Mouse (Mus musculus) brain, embryonic 14.5 days (tissue): Measurements from ENCODE around the gene Metap2.

Experiments used
- CTCF ChIP-seq: fragments of 200-500 bp; IDR thresholded peaks from 2 replicates; pipeline ENCODE4 v1.5.1; 2012; ENCODE audit warnings: inconsistent platforms, mild to moderate bottlenecking, moderate library complexity, borderline replicate concordance; ENCODE audit not compliant: insufficient read depth, insufficient read length; ENCODE audit errors: extremely low read depth
- POLR2A ChIP-seq: fragments of 200-500 bp; IDR thresholded peaks from 2 replicates; pipeline ENCODE4 v1.6.1; 2012; ENCODE audit warnings: mild to moderate bottlenecking, inconsistent platforms, borderline replicate concordance; ENCODE audit not compliant: poor library complexity, insufficient read depth, insufficient read length, severe bottlenecking; ENCODE audit errors: extremely low read depth

DNA sequence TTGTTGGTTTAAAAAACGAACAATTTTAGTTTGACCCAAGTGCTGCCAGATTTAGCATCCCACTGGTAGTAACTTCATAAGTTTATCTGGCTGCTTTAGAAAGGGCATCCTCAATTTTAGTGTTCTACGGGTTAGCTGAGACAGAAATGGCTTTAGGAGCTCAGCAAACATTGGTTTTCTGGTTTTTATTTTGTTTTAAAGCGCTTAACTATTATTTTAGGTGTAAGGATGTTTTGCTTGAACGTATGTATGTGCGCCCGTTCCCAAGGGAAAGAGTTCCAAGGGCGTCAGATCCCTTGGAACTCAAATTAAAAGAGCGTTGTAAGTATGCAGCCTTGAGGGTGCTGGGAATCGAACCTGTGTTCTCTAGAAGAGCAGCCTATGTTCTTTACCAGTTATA, 64.1 kb downstream of the Metap2 start:
- TF ChIP-seq POLR2A (no peak), CTCF (no peak)
